Mouse (Mus musculus): ENCODE measurements at regions not wholly inside any gene's neighbourhood (a gene's known extent, or its start where the extent isn't known, plus 50 kb on each side); places are given as distances from the start of the nearest gene placed in this dataset.
"Not testable (repeated sequence)": the region's sequence is repeated elsewhere in the genome, so short reads cannot be mapped to it uniquely, and the experiment has no call there.

DNA sequence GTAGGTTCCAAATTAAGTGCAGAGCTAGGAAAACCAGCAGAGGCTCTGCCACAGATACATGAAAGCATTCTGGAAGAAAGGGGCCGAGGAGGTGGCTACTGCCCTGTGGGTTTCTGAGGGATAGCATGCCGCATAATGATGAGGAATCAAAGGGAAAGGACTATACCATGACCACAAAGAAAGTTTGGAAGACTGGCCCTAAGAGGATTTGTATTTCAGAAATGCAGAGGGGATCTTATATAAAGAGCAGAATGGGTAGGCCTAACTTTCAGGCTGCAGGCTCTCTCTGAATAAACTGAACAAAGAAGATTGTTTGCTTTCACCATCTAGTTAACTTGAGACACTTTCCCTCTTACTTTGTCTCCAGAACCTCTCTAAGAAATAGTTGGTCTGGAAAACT is 777.9 kb downstream of the Basp1 start:
- DNase-seq = no peak

DNA sequence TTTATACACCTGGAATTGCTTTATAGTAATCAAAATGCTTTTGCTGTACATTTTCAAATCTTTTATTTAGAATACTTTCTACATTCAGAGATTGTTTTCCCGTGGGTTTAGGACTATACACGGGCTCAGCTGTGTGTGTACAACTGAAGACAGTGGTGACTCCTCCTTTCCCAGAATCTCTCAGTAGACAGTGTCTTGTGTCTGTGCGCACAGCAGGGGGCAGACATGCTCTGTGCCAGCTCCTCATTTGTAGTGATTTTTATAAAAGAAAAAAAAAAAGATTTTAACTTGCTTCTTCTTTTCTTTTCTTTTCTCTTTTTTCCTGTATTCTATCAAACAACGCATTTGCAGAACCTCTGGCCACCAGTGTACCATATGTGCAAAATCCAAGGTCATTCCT is 817.3 kb downstream of the Basp1 start:
- peak; percentile 68 for DNase-seq

DNA sequence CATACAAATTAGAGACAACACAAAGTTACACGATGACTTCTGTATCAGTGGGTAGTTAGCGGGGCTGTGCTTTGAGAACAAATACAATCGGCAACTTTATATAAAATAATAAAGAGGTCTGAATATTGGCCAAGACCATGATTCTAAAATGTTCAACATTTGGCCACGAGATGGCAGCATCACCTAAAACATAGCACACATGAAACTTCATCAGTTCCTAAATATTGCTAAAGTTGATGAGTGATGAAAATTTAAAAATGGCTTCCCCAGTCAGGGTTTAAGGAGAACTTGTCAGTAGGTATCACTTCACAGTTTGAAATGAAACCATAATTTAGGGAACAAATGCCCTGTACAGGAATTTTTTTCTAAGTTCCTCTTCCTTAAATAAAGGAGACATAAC is 824.6 kb downstream of the Basp1 start:
- peak; percentile 70 for DNase-seq

DNA sequence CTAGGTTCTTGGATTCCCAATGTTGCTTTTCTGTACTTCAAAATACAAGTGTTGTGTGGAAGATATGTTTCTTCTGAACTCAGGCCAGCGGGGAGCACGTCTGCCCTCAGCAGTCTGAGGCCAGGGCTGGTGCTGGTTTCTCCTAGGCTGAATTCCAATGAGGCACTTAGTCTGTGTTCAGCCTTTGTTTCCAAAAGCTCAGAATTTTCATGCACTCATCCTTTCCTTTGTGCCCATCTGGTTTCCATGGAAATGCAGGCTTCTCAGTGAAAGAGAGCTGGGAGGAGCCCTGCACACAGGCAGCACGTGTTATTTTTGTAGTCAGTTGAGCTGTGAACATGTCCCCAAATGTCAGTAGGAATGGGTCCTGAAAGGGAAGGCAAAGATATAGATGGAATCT is 846.6 kb downstream of the Basp1 start:
- DNase-seq = peak; percentile 76

DNA sequence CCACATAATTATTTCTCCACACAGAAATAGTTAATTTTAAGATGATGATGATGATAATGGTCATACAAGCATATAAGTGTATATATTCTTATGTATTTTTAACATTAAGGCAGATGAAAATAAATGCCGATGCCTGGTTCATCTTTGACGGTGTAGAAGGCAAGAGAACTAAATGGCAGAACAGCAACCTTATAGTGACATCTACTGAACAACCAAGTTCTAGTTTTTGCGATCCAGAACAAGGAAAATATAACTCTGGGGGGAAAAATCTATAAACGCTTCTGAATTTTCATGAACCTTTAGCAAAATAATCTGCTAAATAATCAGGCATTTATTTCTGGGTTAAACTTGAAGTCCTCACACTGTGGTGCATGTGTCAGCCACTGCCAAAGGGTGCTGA is 856.8 kb downstream of the Basp1 start:
- no peak for DNase-seq

DNA sequence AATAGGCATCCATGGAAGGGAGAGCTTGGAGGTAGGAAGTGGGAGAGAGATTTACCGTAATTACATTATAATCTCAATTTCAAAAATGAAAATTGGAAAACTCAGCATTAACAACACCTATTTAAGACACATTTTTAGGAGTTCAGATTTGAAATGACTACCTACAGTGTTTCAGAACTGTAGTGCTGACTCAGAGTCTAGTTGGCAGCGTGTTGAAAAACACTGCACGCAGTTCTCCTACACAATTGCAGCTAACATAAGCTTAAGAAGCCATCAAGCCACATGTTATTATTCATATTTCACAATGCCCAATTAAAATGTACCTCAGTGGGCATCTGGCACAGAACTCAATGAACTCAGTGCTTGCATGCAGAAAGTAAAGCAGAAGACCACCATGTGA is 863.5 kb downstream of the Basp1 start:
- DNase-seq = no peak

DNA sequence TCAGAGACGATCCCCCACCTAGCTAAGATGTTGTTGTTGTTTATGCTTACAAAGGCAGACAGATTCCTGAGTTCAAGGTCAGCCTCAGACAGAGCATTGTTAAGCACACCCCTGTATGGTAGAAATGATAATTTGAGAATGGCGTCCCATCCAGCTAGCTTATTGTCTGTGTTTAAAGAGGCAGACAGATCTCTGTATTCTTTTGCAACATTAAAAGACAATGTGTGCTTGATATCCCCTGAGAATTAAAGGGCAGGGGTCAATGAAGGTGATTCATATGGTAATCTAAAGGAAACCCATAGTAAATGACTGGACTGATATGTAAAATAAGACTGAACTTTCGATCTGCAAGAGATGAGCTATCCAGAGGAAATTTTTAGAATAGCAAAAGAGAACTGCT is 883.5 kb downstream of the Basp1 start:
- DNase-seq = no peak

DNA sequence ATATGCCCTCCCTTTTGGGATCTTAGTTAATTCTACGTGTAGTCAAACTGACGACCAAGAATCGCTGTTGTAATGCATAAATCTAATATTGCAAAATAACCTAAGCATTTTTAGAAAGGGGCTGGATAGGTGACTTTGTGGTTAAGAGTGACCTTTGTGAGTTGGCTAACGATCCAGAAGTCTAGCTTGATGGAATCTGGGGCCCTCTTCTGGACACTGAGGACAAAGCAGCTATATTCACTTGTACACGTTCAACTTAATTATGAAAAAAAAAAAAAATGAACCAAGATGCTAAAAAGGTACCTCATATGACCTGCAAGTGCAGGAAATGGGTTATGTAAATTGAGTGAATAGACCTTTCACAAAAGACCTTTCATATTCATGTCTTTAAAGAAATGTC is 886.2 kb downstream of the Basp1 start:
- peak; percentile 7 for DNase-seq

DNA sequence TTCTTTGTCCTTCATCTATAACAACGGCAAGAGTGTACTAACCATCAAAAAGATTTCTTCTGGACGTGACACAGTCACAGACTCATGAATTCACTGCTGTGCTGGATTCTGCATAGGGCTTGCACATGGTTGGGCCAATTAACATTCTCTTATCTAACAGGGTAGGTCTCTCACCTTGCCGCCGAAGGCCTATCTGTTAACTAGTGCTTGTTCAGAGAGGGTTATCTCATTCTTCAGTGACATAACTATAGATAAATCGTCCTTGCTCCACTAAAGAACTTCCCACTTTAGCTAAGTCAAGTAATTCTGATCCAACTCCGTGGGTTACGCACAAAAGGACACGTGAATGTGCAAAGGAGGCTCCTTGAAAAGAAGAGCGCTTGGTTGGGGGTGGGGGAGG is 899.6 kb downstream of the Basp1 start:
- no peak for DNase-seq

DNA sequence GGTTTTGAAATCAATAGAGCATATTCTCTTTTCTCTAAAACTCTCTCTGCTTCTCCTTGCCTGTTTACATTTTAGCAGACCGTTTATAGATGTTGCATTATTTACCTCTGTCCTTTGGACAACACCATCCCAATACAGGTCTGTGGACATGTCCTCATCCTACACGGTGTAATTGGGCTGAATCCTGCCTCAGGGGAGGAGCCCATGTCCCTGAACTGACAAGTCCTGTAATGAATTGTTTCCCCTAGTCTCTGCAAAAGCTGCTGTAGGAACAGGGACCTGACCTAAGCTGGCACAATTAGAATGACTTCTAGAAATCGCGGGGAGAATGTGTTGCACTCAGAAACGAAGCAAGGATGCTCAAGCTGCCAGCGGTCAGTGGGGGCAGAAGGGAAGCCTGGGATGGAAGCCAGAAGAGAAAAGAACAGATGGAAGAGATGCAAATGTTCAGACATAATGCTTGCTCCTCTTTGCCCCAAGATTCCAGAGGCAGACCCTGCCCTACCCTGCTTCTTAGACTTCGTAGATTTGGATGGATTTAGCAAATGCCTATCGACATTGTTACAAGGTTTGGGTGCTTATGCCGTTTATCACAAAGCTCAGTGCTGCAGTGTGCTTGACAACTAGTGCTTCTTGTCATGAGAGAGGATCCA is 911.5 kb downstream of the Basp1 start:
- DNase-seq = no peak

DNA sequence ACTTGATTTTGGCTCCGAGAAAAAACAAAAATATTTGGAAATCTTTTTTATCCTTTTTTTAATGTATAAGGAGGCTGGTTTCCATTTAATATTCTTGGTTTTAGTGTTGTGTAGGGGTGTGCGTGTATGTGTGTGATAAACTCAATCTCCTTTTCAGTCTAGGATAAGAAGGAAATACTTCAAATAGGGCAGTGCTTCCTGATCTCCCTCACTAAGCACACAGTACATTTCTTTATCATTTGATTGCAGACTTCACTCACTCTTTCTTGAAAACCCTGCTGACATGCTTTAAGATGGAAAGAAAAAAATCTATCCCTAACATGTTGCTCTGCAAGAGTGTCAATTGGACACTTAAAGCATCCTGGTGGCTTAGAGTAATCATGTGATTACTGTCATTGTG is 927.3 kb downstream of the Basp1 start:
- DNase-seq = no peak

DNA sequence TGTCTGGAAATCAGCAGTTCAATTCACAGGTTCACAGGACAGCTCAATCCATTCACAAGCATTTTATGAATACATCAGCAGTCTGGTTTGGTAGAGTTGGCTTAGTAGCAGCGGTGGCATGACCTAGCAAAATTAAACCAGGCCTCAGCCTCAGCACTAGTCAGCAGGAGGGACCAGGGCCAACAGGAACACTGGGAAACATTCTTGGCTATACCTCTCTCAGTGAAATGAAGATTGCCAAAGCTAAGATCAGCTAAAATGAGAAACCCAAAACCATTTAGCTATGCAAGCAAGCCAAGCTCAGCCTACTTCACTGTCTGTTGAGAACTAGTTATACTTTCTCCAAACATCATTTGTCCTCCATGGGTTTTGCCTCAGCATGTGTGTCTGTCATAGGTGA is 945.3 kb downstream of the Basp1 start:
- DNase-seq = no peak

DNA sequence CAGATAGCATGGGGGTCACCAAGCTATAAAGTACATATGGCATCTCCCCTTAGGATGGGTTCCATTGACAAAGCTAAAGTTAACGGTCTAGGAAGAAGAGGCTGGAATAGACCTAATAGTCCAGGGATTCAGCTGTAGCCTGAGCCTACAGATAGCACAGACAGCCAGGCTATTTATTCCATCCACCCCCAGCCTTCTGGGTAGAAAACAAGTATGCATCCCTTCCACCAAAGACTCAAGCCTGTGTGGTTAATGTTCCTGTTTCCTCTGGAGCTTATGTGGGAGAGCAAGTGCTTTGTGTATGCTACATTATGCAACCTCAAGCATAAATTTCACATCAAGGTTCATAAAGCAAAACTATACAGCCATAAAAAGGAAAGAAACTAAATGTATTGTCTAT is 955.8 kb downstream of the Basp1 start:
- no peak for DNase-seq

DNA sequence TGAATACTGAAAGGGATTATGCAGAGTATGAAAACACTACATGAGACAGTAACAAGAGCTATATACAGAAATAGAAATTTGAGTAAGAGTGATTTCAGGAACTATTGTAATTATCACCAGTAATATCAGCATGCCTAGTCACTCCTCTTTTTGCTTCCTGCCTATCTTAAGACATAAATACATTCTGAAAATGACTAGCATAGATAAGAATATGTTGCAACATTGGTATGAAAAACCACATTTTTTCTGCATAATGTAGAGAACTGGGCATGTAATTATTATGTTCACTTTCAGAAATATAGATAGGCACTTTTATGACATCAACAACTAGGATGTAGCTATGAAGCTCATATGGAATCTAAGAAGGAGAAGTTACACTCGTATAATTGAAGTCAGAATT is 980.5 kb downstream of the Basp1 start:
- no peak for DNase-seq

DNA sequence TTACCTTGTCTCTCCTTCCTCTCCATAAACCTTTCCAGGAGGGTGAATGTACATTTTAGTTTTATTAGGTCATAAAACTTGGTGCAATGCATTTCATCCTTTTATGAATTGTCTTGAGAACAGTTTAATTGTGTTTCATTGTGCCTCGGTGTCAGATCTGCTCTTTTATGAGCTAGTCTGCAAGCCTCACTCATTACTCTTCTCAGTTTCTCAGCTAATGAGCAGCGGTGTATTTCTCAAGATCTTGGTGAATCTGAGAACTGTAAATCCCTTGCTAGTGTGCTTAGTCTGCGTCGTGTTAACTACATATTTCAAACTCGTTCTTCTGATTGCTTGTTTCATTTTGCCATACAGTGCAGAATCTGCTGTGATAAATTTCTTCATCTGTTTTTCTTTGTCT is 984.4 kb downstream of the Basp1 start:
- DNase-seq = no peak

DNA sequence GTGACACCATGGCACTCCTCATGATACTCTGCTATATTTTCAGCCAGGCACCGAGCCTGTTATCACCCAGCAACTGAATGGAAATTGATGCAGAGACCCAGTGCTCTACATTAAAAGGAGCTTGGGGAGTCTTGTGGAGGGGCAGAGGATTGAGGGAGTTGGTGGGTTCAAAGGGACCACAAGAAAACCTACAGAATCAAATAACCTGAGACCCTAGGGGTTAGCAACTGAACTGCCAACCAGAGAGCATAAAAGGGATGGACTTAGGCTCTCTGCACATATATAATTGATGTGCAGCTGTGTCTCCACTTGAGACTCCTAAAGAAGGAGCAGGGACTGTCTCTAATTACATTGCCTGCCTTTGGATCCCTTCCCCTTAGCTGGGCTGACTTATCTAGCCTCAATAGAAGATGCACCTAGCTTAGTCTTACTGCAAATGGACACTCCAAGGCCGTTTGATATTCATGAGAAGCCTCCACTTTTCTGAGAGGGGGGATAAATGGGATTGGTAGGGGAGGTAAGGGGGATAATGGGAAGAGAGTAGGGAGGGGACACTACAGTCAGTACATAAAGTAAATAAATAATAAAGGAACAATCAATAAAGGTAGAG is 991.1 kb downstream of the Basp1 start:
- DNase-seq = no peak

DNA sequence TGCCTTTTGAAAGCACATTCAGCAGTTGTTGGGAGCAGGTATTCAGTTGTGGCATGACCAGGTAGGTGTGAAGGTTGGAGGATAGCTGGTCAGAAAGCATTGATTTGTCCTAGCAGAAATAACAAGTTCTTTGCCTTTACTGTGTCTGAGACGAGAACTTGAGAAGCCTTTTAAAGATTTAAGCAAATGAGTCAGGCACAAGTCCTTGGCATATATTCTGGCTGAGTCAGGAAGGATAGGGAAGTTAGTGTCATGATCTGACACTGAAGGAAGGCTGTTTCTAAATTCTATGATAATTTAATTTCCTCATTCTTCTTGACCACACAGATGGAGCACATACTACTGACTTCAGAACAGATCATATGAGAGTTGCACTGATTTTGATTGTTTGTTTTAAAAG is 993.8 kb downstream of the Basp1 start:
- DNase-seq = no peak

DNA sequence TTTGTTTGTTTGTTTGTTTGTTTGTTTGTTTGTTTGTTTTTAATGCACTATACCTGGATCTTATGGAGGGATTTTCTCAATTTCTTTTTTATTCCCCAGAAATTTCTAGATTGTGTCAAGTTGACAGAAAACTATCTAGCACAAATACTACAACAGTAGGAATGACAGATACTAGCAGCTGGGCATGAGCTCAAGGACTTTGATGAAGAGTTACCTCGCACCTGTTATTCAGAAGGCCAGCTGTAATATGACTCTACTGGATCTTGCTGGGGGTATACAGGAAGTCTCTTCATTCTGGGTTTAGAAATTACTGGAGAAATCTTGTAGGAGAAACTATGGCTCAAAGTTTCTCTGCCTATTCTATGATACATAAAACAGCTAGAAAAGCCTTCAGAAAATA is 994.4 kb downstream of the Basp1 start:
- DNase-seq = no peak

DNA sequence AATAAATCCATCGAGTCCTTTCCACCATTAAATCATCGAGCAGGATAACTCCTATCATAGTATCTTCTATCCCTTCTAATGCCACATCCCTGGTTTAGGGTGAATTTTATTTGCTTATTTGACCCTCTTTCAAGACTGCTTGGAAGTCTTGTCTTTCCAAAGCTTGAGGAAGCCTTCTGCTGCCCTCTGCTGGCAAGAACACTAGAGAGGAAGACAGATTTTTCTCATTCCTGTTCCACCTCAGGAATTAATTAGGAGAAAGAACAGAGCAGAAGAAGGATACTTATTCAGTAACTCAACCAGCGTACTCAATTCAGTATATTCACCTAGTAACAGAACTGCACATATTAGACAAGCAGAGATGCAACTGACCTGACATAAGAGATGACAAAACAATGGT is 1005.9 kb downstream of the Basp1 start:
- peak; percentile 75 for DNase-seq

DNA sequence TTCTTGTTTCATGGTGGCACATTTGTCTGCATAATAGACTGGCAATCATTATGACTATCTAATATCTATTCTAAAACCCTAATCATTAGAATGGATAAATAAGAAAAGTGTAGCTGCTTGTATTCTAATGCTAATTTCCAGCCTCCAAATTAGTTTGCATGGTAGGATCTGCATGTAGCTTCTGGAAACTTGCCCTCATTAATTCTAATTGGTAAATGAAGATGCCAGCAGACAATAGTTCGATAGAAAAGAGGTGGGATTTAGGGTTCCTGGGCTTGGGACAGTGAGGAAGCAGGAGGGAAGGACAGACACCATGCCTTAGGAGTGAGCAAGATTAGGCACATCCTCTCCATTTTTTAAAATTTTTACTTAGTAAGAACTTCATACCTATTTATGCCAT is 1008.3 kb downstream of the Basp1 start:
- DNase-seq = no peak

DNA sequence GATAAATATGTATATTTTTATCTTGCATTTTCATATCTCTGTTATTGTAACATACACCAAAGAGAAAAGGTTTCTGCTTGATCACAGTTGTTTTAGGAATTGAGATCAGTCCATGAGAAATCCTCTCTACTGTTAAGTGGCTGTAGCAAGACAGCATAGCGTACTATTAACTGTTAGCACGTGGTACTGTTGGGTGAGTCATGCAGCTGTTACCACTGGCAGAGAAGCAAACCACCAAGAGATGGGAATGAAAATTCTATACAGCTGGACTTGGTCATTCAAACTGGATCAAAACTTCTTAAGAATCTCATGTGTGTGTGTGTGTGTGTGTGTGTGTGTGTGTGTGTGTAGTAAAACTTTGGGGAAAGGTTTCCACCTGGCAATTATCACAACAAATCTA is 1013.5 kb downstream of the Basp1 start:
- DNase-seq = no peak

DNA sequence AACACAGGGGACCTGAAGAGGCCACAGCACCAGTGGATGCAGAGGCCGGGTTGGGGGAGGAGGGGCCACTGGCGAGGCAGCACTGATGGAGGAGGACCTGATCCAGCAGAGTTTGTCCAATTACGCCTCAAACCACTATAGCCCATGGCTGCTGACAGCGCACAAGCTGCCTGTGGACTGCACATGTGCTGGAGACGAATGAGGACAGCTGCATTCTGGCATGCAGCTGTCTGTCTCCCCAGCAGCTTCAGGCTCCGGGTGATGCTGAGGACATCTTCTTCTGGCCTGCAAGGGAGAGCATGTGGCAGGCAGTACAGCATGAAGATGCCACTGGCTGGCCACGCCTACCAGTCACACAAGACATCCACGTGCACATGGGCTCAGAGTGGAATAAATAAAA is 1055.2 kb downstream of the Basp1 start:
- no peak for DNase-seq

DNA sequence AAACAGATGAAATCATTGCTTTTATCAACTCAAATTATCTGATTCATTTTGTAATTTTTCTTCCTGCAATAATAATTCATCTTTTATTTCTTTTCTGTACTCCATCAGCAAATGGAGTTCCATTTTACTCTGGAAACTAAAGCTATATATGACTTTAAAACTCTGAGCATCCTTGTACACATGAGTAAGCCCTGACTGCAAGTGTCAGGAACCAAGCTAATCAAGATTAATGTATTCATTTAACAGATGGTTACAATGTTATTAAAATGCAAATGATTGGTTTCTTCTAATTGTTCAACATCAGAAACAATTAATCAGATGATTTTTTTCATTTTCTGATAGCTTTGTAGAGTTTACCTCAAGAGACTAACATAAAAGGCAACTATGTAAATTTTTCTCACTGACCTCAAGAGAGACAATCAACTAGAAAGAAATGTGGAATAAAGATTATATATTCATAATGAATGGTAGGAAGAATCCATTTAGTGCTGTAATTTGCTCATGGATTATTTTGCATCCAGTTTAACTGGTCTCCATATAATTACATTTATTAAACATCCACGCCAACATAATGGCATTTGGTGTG is 1064.5 kb downstream of the Basp1 start:
- no peak for DNase-seq

DNA sequence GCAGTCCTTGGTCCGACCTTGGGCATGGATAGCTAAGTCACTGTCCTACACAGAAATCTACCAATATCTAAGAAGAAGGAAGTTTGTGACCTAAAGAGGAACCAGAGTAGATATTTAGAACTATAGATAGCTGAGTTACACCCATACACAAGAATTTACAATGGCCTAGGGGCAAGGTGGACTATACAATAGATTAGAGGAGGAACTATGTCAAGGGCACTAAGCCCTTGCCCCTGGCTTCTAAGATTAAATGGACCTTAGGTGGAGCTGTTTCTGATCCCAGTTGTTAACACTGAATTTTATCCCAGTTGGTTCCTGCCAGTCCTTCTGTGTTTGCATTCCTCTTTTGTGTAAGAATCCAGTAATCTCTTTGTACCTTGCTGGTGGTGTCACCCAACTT is 1077.7 kb downstream of the Basp1 start:
- DNase-seq = not testable (repeated sequence)

DNA sequence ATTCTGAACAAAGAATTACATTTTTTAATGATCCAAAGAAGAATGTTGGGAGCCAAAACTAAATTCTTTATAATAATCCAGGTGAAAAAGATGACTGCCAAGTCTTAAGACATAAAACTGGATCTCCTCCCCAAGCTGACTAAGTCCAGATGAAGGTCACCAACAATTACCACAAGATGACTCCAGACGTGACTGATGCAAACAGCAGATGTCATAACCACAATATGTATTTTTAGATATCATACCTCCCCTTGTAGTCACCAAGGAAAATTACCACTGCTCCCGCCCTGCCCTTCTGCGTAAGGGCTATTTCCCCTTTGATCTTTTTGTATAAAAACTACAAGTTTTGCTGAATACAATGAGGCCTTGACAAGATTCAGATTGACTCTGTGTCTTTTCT is 1110.4 kb downstream of the Basp1 start:
- not testable (repeated sequence) for DNase-seq

Measured in embryo, embryonic 11 days (tissue).